Mouse (Mus musculus): ENCODE measurements at regions not wholly inside any gene's neighbourhood (a gene's known extent, or its start where the extent isn't known, plus 50 kb on each side); places are given as distances from the start of the nearest gene placed in this dataset.

DNA sequence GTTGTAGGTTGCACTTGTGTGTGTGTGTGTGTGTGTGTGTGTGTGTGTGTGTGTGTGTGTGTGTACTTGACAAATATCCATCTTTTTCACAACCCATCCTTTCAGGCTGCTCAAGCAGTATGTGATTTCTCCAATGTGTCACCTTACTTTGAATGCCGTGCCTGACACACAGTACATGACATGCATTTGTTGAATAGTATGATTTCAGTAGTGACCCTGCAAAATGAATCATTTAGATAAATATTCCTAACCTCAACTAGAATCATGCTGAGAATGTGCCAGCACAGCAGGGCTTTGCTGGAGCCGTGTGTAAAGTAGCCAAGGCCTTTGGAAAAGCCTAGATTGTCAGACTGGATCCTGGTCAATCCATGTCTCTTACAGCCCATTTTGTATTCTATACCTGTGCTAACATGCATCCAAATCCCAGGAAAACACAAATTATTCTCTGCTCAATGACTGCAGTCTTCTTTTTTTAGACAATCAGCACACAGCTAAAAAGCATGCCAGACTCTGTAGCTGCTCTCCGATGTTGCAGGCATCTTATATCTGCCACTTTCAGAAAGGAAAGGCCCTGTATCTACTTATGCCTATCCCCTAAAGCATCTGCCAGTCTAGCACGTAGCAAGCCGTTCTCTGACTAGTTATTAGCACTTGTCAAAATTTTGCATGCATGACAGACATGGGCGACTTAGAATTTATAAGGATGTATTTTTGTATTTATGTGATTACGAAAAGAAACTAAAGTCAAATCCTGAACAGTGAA lies 60.0 kb upstream of the Gpr141 start:
- no peak for DNase-seq (ENCODE audit: extremely low spot score)

DNA sequence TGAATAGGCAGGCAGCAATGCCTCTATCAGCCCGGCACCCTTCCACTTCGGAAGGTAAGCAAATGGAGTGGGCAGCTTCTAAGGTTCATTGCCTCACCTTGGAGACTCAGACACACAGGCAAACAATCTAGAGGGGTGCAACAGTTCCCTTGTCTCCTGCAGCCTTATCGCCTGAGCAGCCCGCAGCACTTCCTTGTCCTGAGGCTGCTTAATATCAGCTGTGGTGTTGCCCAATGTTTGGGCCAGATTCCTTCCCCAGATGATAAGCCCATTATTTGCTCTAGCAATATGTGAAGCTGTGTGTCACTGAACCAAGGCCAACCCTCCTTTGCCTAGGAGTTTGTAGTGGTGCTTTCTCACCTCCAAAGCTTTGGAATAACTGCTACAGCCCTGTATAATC lies 58.8 kb upstream of the Gpr141 start:
- DNase-seq (ENCODE audit: extremely low spot score), result no peak

DNA sequence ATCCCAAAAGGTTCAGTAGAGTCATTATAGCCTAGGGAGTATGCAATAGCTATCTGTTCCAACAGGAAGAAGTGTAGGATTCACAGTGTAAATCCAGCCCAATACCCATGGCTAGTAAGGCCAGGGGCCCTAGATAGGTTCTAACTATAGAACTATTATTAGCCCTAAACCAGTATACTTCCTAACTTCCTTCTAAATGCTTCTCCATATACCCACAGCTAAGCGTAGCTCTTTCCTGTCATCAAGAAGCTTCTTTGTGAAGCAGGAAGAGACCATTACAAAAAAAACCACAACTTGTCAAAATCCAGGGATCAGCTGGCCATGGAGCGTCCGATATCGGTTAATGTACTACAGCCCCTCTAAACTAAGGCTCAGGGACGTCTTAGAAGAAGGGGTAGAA lies 57.7 kb upstream of the Gpr141 start:
- no peak for DNase-seq (ENCODE audit: extremely low spot score)

DNA sequence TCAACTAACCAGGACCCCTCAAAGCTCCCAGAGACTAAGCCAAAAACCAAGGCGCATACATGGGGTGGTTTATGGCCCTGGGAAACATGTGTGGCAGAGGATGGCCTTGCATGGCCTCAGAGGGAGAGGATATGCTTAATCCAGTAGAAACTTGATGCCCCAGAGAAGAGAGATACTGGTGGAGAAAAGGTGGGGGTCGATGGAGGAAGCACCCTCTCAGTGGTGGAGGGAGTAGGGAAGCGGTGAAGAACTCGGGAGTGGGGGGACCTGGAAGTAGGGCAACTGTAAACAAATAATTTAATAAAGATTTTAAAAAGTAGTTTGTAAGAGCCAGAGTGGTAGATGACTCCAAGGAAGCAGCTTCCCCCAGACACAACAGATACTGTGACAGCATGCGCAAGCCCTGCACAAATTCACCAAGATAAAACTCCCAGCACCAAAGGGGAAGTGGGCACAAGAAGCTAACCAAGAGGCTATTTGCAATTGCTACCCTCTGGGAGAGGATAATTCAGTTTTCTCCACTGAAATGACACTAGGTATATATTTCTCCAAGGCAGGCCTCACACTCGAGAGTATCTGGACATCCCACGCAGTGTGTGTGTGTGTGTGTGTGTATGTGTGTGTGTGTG lies 50.7 kb upstream of the Gpr141 start:
- DNase-seq (ENCODE audit: extremely low spot score), result no peak

All from embryo, embryonic 9.5 days (tissue).